Mouse (Mus musculus) olfactory bulb, adult 2 months (tissue): Measurements from ENCODE around the gene Akt1s1.

ENCODE experiments used
- CTCF ChIP-seq: fragments of 200-500 bp; IDR thresholded peaks from 2 replicates; pipeline ENCODE4 v1.5.1; 2012; ENCODE audit warnings: low read depth, mild to moderate bottlenecking, low read length, moderate library complexity; ENCODE audit not compliant: insufficient read depth
- POLR2A ChIP-seq: fragments of 200-500 bp; IDR thresholded peaks from 2 replicates; pipeline ENCODE4 v1.6.1; 2012; ENCODE audit warnings: mild to moderate bottlenecking, low read depth, low read length, moderate library complexity; ENCODE audit not compliant: insufficient read depth

DNA sequence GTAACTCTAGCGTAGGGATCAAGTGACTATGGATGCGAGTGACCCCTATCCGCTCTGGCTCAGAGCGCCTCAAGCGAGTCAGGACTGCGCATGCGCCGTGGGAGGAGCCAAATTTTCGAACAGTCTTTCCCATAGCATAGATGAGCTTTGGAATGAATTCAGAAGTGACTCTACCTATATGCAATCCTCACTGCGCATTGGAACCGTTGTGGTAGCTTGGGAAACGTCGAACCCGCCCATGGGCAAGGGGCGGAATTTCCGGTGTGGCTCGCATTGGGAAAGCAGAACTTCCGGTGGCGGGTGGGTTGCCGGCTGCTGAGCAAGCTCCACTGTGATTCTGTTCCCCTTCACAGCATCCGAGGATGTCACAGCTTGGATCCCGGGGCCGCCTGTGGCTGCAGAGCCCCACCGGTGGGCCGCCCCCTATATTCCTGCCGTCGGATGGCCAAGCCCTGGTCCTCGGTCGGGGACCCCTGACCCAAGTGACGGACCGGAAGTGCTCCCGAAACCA lies 8.3 kb downstream of the Akt1s1 start, which contains the start of gene Pnkp:
- TF ChIP-seq CTCF, result no peak
- peak; percentile 54; the same call in 1 of the 2 replicates for TF ChIP-seq POLR2A
